Mouse (Mus musculus) spleen, adult 2 months (tissue): ENCODE measurements around the gene Kdelr1. TPM values are rescaled to one million over a fixed set of nuclear protein-coding genes. Genes with fewer than 3 reads are reported as not detected.
A peak's percentile ranks its signal among the peaks of the same experiment; 100 is the strongest.
"Not testable (repeated sequence)": the region's sequence is repeated elsewhere in the genome, so short reads cannot be mapped to it uniquely, and the experiment has no call there.

ENCODE experiments used
- DNase-seq, 2 experiments: peaks; one replicate each; pipeline versions ENCODE4 v3.0.0 to v3.0.0-alpha.2; 2012 to 2021; ENCODE audit warnings: low spot score in 2 of 2, low read depth in 1 of 2
- H3K27ac ChIP-seq: fragments of 200-500 bp; 2 replicates; pipeline ENCODE4 v1.5.1; 2012; ENCODE audit warnings: low read length, inconsistent platforms; ENCODE audit not compliant: insufficient read depth
- H3K27me3 ChIP-seq: fragments of 200-500 bp; 2 replicates; pipeline ENCODE4 v1.6.1; 2012; ENCODE audit warnings: mild to moderate bottlenecking, moderate library complexity, low read length, inconsistent platforms; ENCODE audit not compliant: control insufficient read depth, insufficient read depth
- H3K36me3 ChIP-seq: fragments of 200-500 bp; 2 replicates; pipeline ENCODE4 v1.6.1; 2012; ENCODE audit warnings: mild to moderate bottlenecking, low read length, inconsistent platforms; ENCODE audit not compliant: control insufficient read depth, insufficient read depth
- H3K4me1 ChIP-seq: fragments of 200-500 bp; 2 replicates; pipeline ENCODE4 v1.6.1; 2011; ENCODE audit warnings: inconsistent platforms; ENCODE audit not compliant: control insufficient read depth, insufficient read depth, insufficient read length
- H3K4me3 ChIP-seq: fragments of 200-500 bp; 2 replicates; pipeline ENCODE4 v1.5.1; 2011; ENCODE audit warnings: mild to moderate bottlenecking, inconsistent platforms; ENCODE audit not compliant: insufficient read depth, insufficient read length; ENCODE audit errors: extremely low read depth
- CTCF ChIP-seq: fragments of 200-500 bp; IDR thresholded peaks from 2 replicates; pipeline ENCODE4 v1.5.1; 2011; ENCODE audit warnings: mild to moderate bottlenecking, inconsistent platforms; ENCODE audit not compliant: insufficient read depth, insufficient read length, insufficient replicate concordance; ENCODE audit errors: extremely low read depth
- POLR2A ChIP-seq: fragments of 200-500 bp; IDR thresholded peaks from 2 replicates; pipeline ENCODE4 v1.6.1; 2011; ENCODE audit warnings: low read depth, low read length, inconsistent platforms
- WGBS: fragments of 180-500 bp; shearing (Covaris S2); methylation state at CpG from one replicate; pipeline ENCODE4 v1.1.7; 2018; 5-methylcytosine and 5-hydroxymethylcytosine counted together
- polyA plus RNA-seq: library from polyadenylated mRNA; depleted of rRNA; stranded (reverse); fragments of >200 nt; gene quantifications from 2 replicates; pipeline ENCODE4 v1.2.3, GENCODE M21; 2012

The Kdelr1 gene
- polyA plus RNA-seq, 1 experiment, result 78.7 TPM

- 2% methylated on average over 19 of the region's 19 CpGs for WGBS
- peak overlapping the region; percentile 75 for H3K27ac ChIP-seq
- H3K4me3 ChIP-seq, result peak overlapping the region; percentile 60
- DNase-seq, result no peak
- TF ChIP-seq POLR2A (no peak), CTCF (no peak)
- H3K4me1 ChIP-seq, result peaks cover 6% of the 10 kb centered on the region; the same call in 1 of the 2 replicates
- no peaks in the 10 kb centered on the region for H3K27me3 ChIP-seq
- H3K36me3 ChIP-seq, result no peaks in the 10 kb centered on the region
Measured at GRCm38 (mm10) chr7:45897258-45897757, 24.7 kb downstream of the Kdelr1 start.

GRCm38 (mm10) chr7:45898125-45898524 is 25.6 kb downstream of the Kdelr1 start:
- not testable (repeated sequence) for H3K27ac ChIP-seq, H3K27me3 ChIP-seq, H3K36me3 ChIP-seq, H3K4me1 ChIP-seq, H3K4me3 ChIP-seq
- peak; percentile 0; the same call in 1 of the 2 replicates for TF ChIP-seq CTCF
- DNase-seq, result peak in 1 of 2 experiments; percentile 69
- 42% methylated on average over 4 of the region's 4 CpGs for whole genome bisulfite sequencing

GRCm38 (mm10) chr7:45901562-45901961 is 29.0 kb downstream of the Kdelr1 start:
- 63% methylated on average over 5 of the region's 5 CpGs for WGBS
- no peak for DNase-seq

GRCm38 (mm10) chr7:45902481-45903002 is 30.0 kb downstream of the Kdelr1 start:
- no peak overlapping the region for H3K4me3 ChIP-seq
- WGBS, result 78% methylated on average over 12 of the region's 12 CpGs
- TF ChIP-seq CTCF (no peak), POLR2A (no peak)
- no peak for DNase-seq
- no peaks in the 10 kb centered on the region for H3K36me3 ChIP-seq
- H3K4me1 ChIP-seq, result peaks cover 7% of the 10 kb centered on the region; the same call in 1 of the 2 replicates
- no peak overlapping the region for H3K27ac ChIP-seq
- no peaks in the 10 kb centered on the region for H3K27me3 ChIP-seq

More at GRCm38 (mm10) chr7:45901562-45901961, 29.0 kb downstream of the Kdelr1 start:
- Histone ChIP-seq H3K27me3 (no peaks in the 10 kb centered on the region), H3K36me3 (no peaks in the 10 kb centered on the region), H3K27ac (no peak overlapping the region), H3K4me3 (no peak overlapping the region), H3K4me1 (peaks cover 6% of the 10 kb centered on the region; the same call in 1 of the 2 replicates)
- TF ChIP-seq CTCF, result no peak
- no peak for TF ChIP-seq POLR2A

GRCm38 (mm10) chr7:45906622-45907021 is 34.0 kb downstream of the Kdelr1 start:
- 70% methylated on average over 9 of the region's 9 CpGs for WGBS
- Histone ChIP-seq H3K27ac (no peak overlapping the region), H3K36me3 (no peaks in the 10 kb centered on the region)

GRCm38 (mm10) chr7:45908384-45908783 is 35.8 kb downstream of the Kdelr1 start:
- TF ChIP-seq CTCF, result no peak
- TF ChIP-seq POLR2A, result no peak
- H3K36me3 ChIP-seq, result no peaks in the 10 kb centered on the region
- no peak overlapping the region for H3K4me3 ChIP-seq
- peaks cover 13% of the 10 kb centered on the region; the same call in 1 of the 2 replicates for H3K4me1 ChIP-seq
- H3K27ac ChIP-seq, result no peak overlapping the region
- no peak for DNase-seq
- H3K27me3 ChIP-seq, result no peaks in the 10 kb centered on the region

More at GRCm38 (mm10) chr7:45906622-45907021, 34.0 kb downstream of the Kdelr1 start:
- H3K4me3 ChIP-seq, result no peak overlapping the region
- H3K27me3 ChIP-seq, result no peaks in the 10 kb centered on the region
- TF ChIP-seq POLR2A (no peak), CTCF (no peak)
- no peak for DNase-seq
- peaks cover 13% of the 10 kb centered on the region; the same call in 1 of the 2 replicates for H3K4me1 ChIP-seq

GRCm38 (mm10) chr7:45909145-45909544 is 36.6 kb downstream of the Kdelr1 start:
- 72% methylated on average over 16 of the region's 16 CpGs for WGBS
- H3K27me3 ChIP-seq, result no peaks in the 10 kb centered on the region
- H3K4me3 ChIP-seq, result no peak overlapping the region
- TF ChIP-seq POLR2A (no peak), CTCF (no peak)
- DNase-seq, result no peak
- H3K36me3 ChIP-seq, result no peaks in the 10 kb centered on the region
- H3K4me1 ChIP-seq, result peaks cover 13% of the 10 kb centered on the region; the same call in 1 of the 2 replicates
- H3K27ac ChIP-seq, result no peak overlapping the region
